Mouse (Mus musculus) C2C12 (cell line): Measurements from ENCODE around the gene Arpc3.

Experiments used
- CEBPB ChIP-seq: IDR thresholded peaks from one replicate; pipeline ENCODE4 v1.6.1; 2011; ENCODE audit warnings: low read depth, mild to moderate bottlenecking, control low read depth, moderate library complexity
- CTCF ChIP-seq: IDR thresholded peaks from one replicate; pipeline ENCODE4 v1.5.1; 2011; ENCODE audit not compliant: control insufficient read depth, insufficient read depth, insufficient read length
- MYOD1 ChIP-seq: IDR thresholded peaks from one replicate; pipeline ENCODE4 v1.6.1; 2011; ENCODE audit warnings: low read depth; ENCODE audit not compliant: control insufficient read depth, insufficient read length
- MYOG ChIP-seq: IDR thresholded peaks from one replicate; pipeline ENCODE4 v1.6.1; 2011; ENCODE audit not compliant: control insufficient read depth, insufficient read length; ENCODE audit errors: extremely low read depth

DNA sequence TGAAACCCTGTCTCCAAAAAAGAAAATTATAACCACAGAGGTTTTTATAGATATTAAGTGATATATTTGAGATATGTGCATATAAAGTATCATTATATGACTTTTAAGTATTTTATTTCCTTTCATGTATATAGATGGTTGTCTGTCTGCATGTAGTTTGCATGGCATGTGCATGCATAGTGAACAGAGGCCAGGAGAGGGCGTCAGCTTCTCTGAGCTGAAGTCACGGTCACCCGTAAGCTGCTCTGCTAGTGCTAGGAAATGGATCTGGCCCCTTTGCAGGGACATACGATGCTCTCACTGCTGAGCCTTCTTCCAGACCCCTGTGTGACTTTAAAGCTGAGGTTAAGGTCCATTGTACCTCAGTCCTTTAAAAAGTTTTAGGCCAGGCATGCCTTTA is 42.9 kb downstream of the Arpc3 start:
- no peak for TF ChIP-seq CTCF
- no peak for TF ChIP-seq MYOG
- TF ChIP-seq MYOD1 = no peak
- no peak for TF ChIP-seq CEBPB
